Mouse (Mus musculus) CH12.LX (cell line): ENCODE measurements around the gene Gpr55. TPM values are rescaled to one million over a fixed set of nuclear protein-coding genes. Genes with fewer than 3 reads are reported as not detected.
A peak's percentile ranks its signal among the peaks of the same experiment; 100 is the strongest.

Experiments
- DNase-seq: peaks from one replicate; pipeline ENCODE4 v3.0.0-alpha.2; 2013; ENCODE audit errors: extremely low read depth
- H3K27ac ChIP-seq: 2 replicates; pipeline ENCODE4 v1.5.1; 2012; ENCODE audit warnings: low read depth, mild to moderate bottlenecking, control low read depth, moderate library complexity; ENCODE audit not compliant: insufficient read depth
- H3K27me3 ChIP-seq: replicated peaks from 2 replicates; pipeline ENCODE3; 2012; ENCODE audit warnings: inconsistent platforms
- H3K36me3 ChIP-seq, 2 experiments: replicated peaks in 1 of 2; 2 replicates each; pipeline versions ENCODE3 to v1.6.1; 2012; ENCODE audit warnings: inconsistent platforms in 1 of 2, low read length in 1 of 2, mild to moderate bottlenecking in 1 of 2, mixed read lengths in 1 of 2, moderate library complexity in 1 of 2; ENCODE audit not compliant: control insufficient read depth in 1 of 2, insufficient read depth in 1 of 2
- H3K4me1 ChIP-seq, 2 experiments: 2 replicates each; pipeline ENCODE4 v1.6.1; 2012; ENCODE audit warnings: inconsistent platforms in 1 of 2, moderate library complexity in 1 of 2; ENCODE audit not compliant: insufficient read depth in 2 of 2, control insufficient read depth in 1 of 2
- H3K4me2 ChIP-seq: 2 replicates; pipeline ENCODE4 v1.6.1; 2012; ENCODE audit warnings: low read depth, mild to moderate bottlenecking, control low read depth; ENCODE audit not compliant: poor library complexity, insufficient read depth, severe bottlenecking
- H3K4me3 ChIP-seq, 3 experiments: fragments of 150-350 bp in 1 of 3; sonication (generic) in 1 of 3; replicated peaks in 1 of 3; 2 replicates each; pipeline versions ENCODE3 to v1.5.1; 2011 to 2012; ENCODE audit warnings: low read depth in 2 of 3, low read length in 2 of 3, mild to moderate bottlenecking in 2 of 3, moderate library complexity in 2 of 3, control low read depth in 1 of 3, improper control_type of control experiment in 1 of 3, inconsistent platforms in 1 of 3, mixed read lengths in 1 of 3; ENCODE audit not compliant: poor library complexity in 1 of 3
- H3K79me2 ChIP-seq: replicated peaks from 2 replicates; pipeline ENCODE4 v1.6.1; 2012; ENCODE audit warnings: mild to moderate bottlenecking, moderate library complexity; ENCODE audit not compliant: control insufficient read depth, poor library complexity, insufficient read depth, severe bottlenecking; ENCODE audit errors: extremely low read depth
- H3K9ac ChIP-seq: 2 replicates; pipeline ENCODE4 v1.6.1; 2012; ENCODE audit warnings: low read depth, mild to moderate bottlenecking, control low read depth, moderate library complexity; ENCODE audit not compliant: insufficient read depth
- H3K9me3 ChIP-seq: replicated peaks from 2 replicates; pipeline ENCODE3; 2012; ENCODE audit warnings: low read length, inconsistent platforms, mixed read lengths
- CTCF ChIP-seq, 2 experiments: IDR thresholded peaks in 1 of 2; conservative IDR thresholded peaks in 1 of 2; 2 replicates each; pipeline ENCODE4 v1.5.1; 2011 to 2012; ENCODE audit warnings: low read depth in 2 of 2, low read length in 2 of 2, improper control_type of control experiment in 1 of 2, inconsistent platforms in 1 of 2, mild to moderate bottlenecking in 1 of 2, moderate library complexity in 1 of 2
- ELF1 ChIP-seq: IDR thresholded peaks from 2 replicates; pipeline ENCODE4 v1.6.1; 2014; ENCODE audit warnings: low read depth, mild to moderate bottlenecking, inconsistent platforms, low read length, improper control_type of control experiment
- EP300 ChIP-seq: IDR thresholded peaks from 2 replicates; pipeline ENCODE4 v1.6.1; 2011; ENCODE audit warnings: low read length, improper control_type of control experiment
- ETS1 ChIP-seq: conservative IDR thresholded peaks from 2 replicates; pipeline ENCODE4 v1.6.1; 2012; ENCODE audit warnings: low read depth, mild to moderate bottlenecking, inconsistent platforms, low read length, improper control_type of control experiment, moderate library complexity
- GABPA ChIP-seq: IDR thresholded peaks from 2 replicates; pipeline ENCODE4 v1.6.1; 2012; ENCODE audit warnings: low read depth, low read length, improper control_type of control experiment, inconsistent platforms; ENCODE audit not compliant: insufficient replicate concordance
- HCFC1 ChIP-seq: IDR thresholded peaks from 2 replicates; pipeline ENCODE4 v1.6.1; 2012; ENCODE audit warnings: low read depth, mild to moderate bottlenecking, inconsistent platforms, low read length, improper control_type of control experiment
- IRF4 ChIP-seq: IDR thresholded peaks from 2 replicates; pipeline ENCODE4 v1.6.1; 2014; ENCODE audit warnings: low read depth, mild to moderate bottlenecking, inconsistent platforms, low read length, improper control_type of control experiment
- JUN ChIP-seq: IDR thresholded peaks from 2 replicates; pipeline ENCODE4 v1.6.1; 2011; ENCODE audit warnings: low read depth, mild to moderate bottlenecking, low read length, improper control_type of control experiment, moderate library complexity; ENCODE audit not compliant: insufficient read depth
- KAT2A ChIP-seq: IDR thresholded peaks from 2 replicates; pipeline ENCODE4 v1.6.1; 2012; ENCODE audit warnings: low read length, improper control_type of control experiment, inconsistent platforms; ENCODE audit not compliant: insufficient replicate concordance
- MAFK ChIP-seq: IDR thresholded peaks from 2 replicates; pipeline ENCODE4 v1.6.1; 2011; ENCODE audit warnings: low read length, improper control_type of control experiment; ENCODE audit not compliant: insufficient replicate concordance
- MAX ChIP-seq: IDR thresholded peaks from 2 replicates; pipeline ENCODE4 v1.6.1; 2011; ENCODE audit warnings: low read length, improper control_type of control experiment
- MAZ ChIP-seq: IDR thresholded peaks from 2 replicates; pipeline ENCODE4 v1.6.1; 2012; ENCODE audit warnings: low read depth, mild to moderate bottlenecking, inconsistent platforms, low read length, improper control_type of control experiment, moderate library complexity
- MEF2A ChIP-seq: IDR thresholded peaks from 2 replicates; pipeline ENCODE4 v1.6.1; 2014; ENCODE audit warnings: low read depth, mild to moderate bottlenecking, inconsistent platforms, low read length, improper control_type of control experiment, borderline replicate concordance
- NELFE ChIP-seq: IDR thresholded peaks from 2 replicates; pipeline ENCODE4 v1.6.1; 2011; ENCODE audit warnings: low read depth, low read length, improper control_type of control experiment
- POLR2A ChIP-seq: IDR thresholded peaks from 2 replicates; pipeline ENCODE4 v1.6.1; 2011; ENCODE audit warnings: low read depth, mild to moderate bottlenecking, improper control_type of control experiment, low read length
- RAD21 ChIP-seq: IDR thresholded peaks from 2 replicates; pipeline ENCODE4 v1.6.1; 2011; ENCODE audit warnings: low read depth, mild to moderate bottlenecking, low read length, improper control_type of control experiment, moderate library complexity
- SIN3A ChIP-seq: IDR thresholded peaks from 2 replicates; pipeline ENCODE4 v1.6.1; 2012; ENCODE audit warnings: low read length, improper control_type of control experiment, inconsistent platforms
- SMC3 ChIP-seq: IDR thresholded peaks from 2 replicates; pipeline ENCODE4 v1.6.1; 2011; ENCODE audit warnings: low read depth, low read length, improper control_type of control experiment
- TBP ChIP-seq: conservative IDR thresholded peaks from 2 replicates; pipeline ENCODE4 v1.6.1; 2011; ENCODE audit warnings: low read depth, low read length, improper control_type of control experiment
- TCF12 ChIP-seq: IDR thresholded peaks from 2 replicates; pipeline ENCODE4 v1.6.1; 2014; ENCODE audit warnings: low read depth, mild to moderate bottlenecking, inconsistent platforms, low read length, improper control_type of control experiment
- UBTF ChIP-seq: IDR thresholded peaks from 2 replicates; pipeline ENCODE4 v1.6.1; 2012; ENCODE audit warnings: low read depth, mild to moderate bottlenecking, inconsistent platforms, low read length, improper control_type of control experiment, moderate library complexity
- USF1 ChIP-seq: IDR thresholded peaks from 2 replicates; pipeline ENCODE4 v1.6.1; 2014; ENCODE audit warnings: low read depth, mild to moderate bottlenecking, inconsistent platforms, low read length, improper control_type of control experiment
- USF2 ChIP-seq: conservative IDR thresholded peaks from 2 replicates; pipeline ENCODE4 v1.6.1; 2011; ENCODE audit warnings: low read depth, low read length, improper control_type of control experiment
- ZKSCAN1 ChIP-seq: IDR thresholded peaks from 2 replicates; pipeline ENCODE4 v1.6.1; 2012; ENCODE audit warnings: low read depth, inconsistent platforms, low read length, improper control_type of control experiment, borderline replicate concordance
- ZNF384 ChIP-seq: IDR thresholded peaks from 2 replicates; pipeline ENCODE4 v1.6.1; 2012; ENCODE audit warnings: low read depth, low read length, improper control_type of control experiment, inconsistent platforms
- dilution Hi-C: fragments of 300-500 bp; cut with MboI; formaldehyde crosslinking; loops from 2 replicates; pipeline ENCODE4 v1.14.3; 2020; ENCODE audit warnings: low sequenced_read_pairs; ENCODE audit not compliant: extremely low pct_unique_long_range_greater_than_20kb, extremely low pct_ligation_motif_present
- in situ Hi-C: fragments of 300-500 bp; cut with MboI; formaldehyde crosslinking; loops from 3 replicates; pipeline ENCODE4 v1.14.3; 2019; ENCODE audit warnings: low sequenced_read_pairs, low pct_ligation_motif_present, low pct_unique_long_range_greater_than_20kb, mixed read lengths
- polyA plus RNA-seq: library from polyadenylated mRNA; unstranded; fragments of >175 nt; gene quantifications from 2 replicates; pipeline ENCODE4 v1.2.1, GENCODE M21; 2012; ENCODE audit warnings: low read depth; ENCODE audit not compliant: insufficient read length
- total RNA-seq, 2 experiments: library from RNA; depleted of rRNA; stranded (reverse); fragments of 300-350 nt in 1 of 2; fragments of >200 nt in 1 of 2; gene quantifications; 2 replicates each; pipeline ENCODE4 v1.2.3; 2012 to 2014

Gene Gpr55
- total and polyA plus RNA-seq, 3 experiments, result 16.4 to 24.3 (median 17.3) TPM

- H3K27ac ChIP-seq, result peak overlapping the region; percentile 35; the same call in 1 of the 2 replicates
- dilution Hi-C loops, result no loop called here
- H3K4me1 ChIP-seq, result peaks cover 32 to 78% of the 10 kb centered on the region in 2 experiments
- no peaks in the 10 kb centered on the region for H3K27me3 ChIP-seq
- peaks cover 4% of the 10 kb centered on the region for H3K9me3 ChIP-seq
- peak overlapping the region; percentile 7; the same call in 1 of the 2 replicates for H3K9ac ChIP-seq
- H3K4me3 ChIP-seq, result no peak overlapping the region
- TF ChIP-seq ZNF384 (peak; percentile 62), HCFC1 (no peak), ELF1 (peak; percentile 76), KAT2A (no peak), JUN (0 out of 2 replicates have a peak, but pooled peaks have one; percentile 5), CTCF (conservative IDR thresholded peaks at IDR 0.05 in 1 of 2, IDR thresholded peaks at IDR 0.05 in 1 of 2; ENCODE audit: low read depth in 2 of 2, low read length in 2 of 2) (no peak), MAX (no peak), RAD21 (no peak; the same call in 1 of the 2 replicates), GABPA (no peak), UBTF (no peak), EP300 (peak; percentile 53), USF1 (no peak), TCF12 (no peak), USF2 (no peak), SIN3A (no peak), MAFK (peak; percentile 35; the same call in 1 of the 2 replicates), POLR2A (no peak), ETS1 (peak; percentile 56), MEF2A (no peak), ZKSCAN1 (no peak), SMC3 (peak; percentile 8; the same call in 1 of the 2 replicates), NELFE (no peak), MAZ (0 out of 2 replicates have a peak, but pooled peaks have one; percentile 46), IRF4 (0 out of 2 replicates have a peak, but pooled peaks have one; percentile 56), TBP (no peak)
- TF ChIP-seq, all 38 proteins: peak for 9
- Histone ChIP-seq H3K36me3 (no peaks in the 10 kb centered on the region), H3K79me2 (no peaks in the 10 kb centered on the region), H3K4me2 (no peak overlapping the region)
- in situ Hi-C loops, result no loop called here
- DNase-seq, result peak; percentile 52
These were observed 25.0 kb upstream of the Gpr55 start for GRCm38 (mm10) chr1:85985784-85986183.
